Mouse (Mus musculus): ENCODE data around the gene Vmn1r103. TPM values are rescaled to one million over a fixed set of nuclear protein-coding genes. Genes with fewer than 3 reads are reported as not detected.
"Not testable (repeated sequence)": the region's sequence is repeated elsewhere in the genome, so short reads cannot be mapped to it uniquely, and the experiment has no call there.

Gene Vmn1r103
- not detected in 2 replicates for polyA plus RNA-seq (2012)

DNA sequence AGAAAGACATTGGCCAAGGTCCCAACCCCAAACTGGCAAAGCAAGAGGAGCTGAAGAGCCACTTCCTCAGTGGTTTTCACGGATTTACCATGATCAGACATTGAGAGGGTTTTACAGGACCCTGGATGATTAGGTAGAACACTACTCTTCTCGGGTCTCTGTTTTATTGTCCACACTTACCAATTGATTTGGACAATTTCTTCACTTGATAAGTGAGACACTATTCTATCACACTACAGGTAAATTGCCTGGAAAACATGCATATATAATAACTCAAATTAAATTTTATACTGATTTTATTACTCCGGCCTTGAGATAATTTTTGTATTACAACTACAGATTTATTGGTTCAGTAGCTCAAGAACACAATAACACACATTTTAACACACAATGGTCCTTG lies at the start of gene Vmn1r103:
Gene Vmn1r103 (minus strand): TSS at position 101 of the 400 bp plus-strand sequence.
- not testable (repeated sequence) for H3K27me3 ChIP-seq (ENCODE audit: control insufficient read depth); H3K4me1 ChIP-seq (ENCODE audit: control insufficient read depth)

DNA sequence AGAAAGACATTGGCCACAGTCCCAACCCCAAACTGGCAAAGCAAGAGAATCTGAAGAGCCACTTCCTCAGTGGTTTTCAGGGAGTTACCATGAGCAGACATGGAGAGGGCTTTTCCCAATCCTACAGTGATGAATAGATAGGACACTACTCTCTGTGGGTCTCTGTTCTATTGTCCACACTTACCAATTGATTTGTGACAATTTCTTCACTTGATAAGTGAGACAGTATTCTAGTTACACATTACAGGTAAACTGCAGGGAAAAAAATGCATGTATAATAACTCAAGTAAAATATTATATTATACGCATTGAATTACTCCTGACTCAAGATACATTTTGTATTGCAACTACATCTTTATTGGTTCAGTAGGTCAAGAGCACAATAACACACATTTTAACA lies 35.3 kb upstream of the Vmn1r103 start, which contains the start of gene Gm5726:
Gene Gm5726 (minus strand): TSS at position 101 of the 400 bp plus-strand sequence.
- not testable (repeated sequence) for H3K36me3 ChIP-seq (ENCODE audit: control insufficient read depth); H3K4me3 ChIP-seq (replicated peaks); H3K27me3 ChIP-seq (ENCODE audit: control insufficient read depth); H3K9me3 ChIP-seq (ENCODE audit: control insufficient read depth, low read length); H3K4me1 ChIP-seq (ENCODE audit: control insufficient read depth)

More for the DNA sequence above, at the start of gene Vmn1r103:
- H3K36me3 ChIP-seq (ENCODE audit: control insufficient read depth); H3K9me3 ChIP-seq (ENCODE audit: control insufficient read depth, low read length); H3K4me3 ChIP-seq (replicated peaks): not testable (repeated sequence)

DNA sequence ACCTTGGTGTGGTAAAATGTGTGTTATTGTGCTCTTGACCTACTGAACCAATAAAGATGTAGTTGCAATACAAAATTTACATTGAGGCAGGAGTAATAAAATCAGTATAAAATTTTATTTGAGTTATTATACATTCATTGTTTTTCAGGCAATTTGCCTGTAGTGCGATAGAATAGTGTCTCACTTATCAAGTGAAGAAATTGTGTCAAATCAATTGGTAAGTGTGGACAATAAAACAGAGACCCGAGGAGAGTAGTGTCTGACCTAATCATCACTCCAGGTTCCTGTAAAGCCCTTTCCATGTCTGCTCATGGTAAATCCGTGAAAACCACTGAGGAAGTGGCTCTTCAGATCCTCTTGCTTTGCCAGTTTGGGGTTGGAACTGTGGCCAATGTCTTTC lies 23.2 kb upstream of the Vmn1r103 start, which contains the start of gene Vmn1r104:
Gene Vmn1r104 (plus strand): TSS at position 301 of the 400 bp plus-strand sequence.
- H3K36me3 ChIP-seq (ENCODE audit: control insufficient read depth); H3K27me3 ChIP-seq (ENCODE audit: control insufficient read depth); H3K9me3 ChIP-seq (ENCODE audit: control insufficient read depth, low read length); H3K4me3 ChIP-seq (replicated peaks); H3K4me1 ChIP-seq (ENCODE audit: control insufficient read depth): not testable (repeated sequence)

DNA sequence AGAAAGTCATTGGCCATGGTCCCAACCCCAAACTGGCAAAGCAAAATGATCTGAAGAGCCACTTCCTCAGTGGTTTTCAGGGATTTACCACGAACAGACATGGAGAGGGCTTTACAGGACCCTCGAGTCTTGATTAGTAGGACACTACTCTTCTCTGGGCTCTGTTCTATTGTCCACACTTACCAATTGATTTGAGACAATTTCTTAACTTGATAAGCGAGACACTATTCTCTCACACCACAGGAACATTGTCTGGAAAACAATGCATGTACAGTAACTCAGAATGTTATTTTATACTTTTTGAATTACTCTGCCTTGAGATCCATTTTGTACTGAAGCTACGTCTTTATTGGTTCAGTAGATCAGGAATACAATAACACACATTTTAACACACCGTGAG lies 35.5 kb downstream of the Vmn1r103 start, which contains the start of gene Gm10670:
Gene Gm10670 (minus strand): TSS at position 101 of the 400 bp plus-strand sequence.
- not testable (repeated sequence) for H3K4me3 ChIP-seq (replicated peaks); H3K36me3 ChIP-seq (ENCODE audit: control insufficient read depth); H3K27me3 ChIP-seq (ENCODE audit: control insufficient read depth); H3K4me1 ChIP-seq (ENCODE audit: control insufficient read depth); H3K9me3 ChIP-seq (ENCODE audit: control insufficient read depth, low read length)

Other genes with a start within 250 kb of the Vmn1r103 start
- gene Gm5890, start 247.7 kb downstream of the Vmn1r103 start, polyA plus RNA-seq (2012): 0.03 TPM in 1 of 2 replicates, not detected in the other
- not detected in 2 replicates for gene Gm4133, start 176.5 kb downstream of the Vmn1r103 start, polyA plus RNA-seq (2012)
- gene Gm5728, start 135.1 kb downstream of the Vmn1r103 start, polyA plus RNA-seq (2012): not detected in 2 replicates
- gene Vmn1r100, start 92.6 kb downstream of the Vmn1r103 start, polyA plus RNA-seq (2012): not detected in 2 replicates
- gene Vmn1r101, start 67.9 kb downstream of the Vmn1r103 start, polyA plus RNA-seq (2012): not detected in 2 replicates
- not detected in 2 replicates for gene Gm10670, start 35.6 kb downstream of the Vmn1r103 start, polyA plus RNA-seq (2012)
- not detected in 2 replicates for gene Vmn1r104, start 23.3 kb upstream of the Vmn1r103 start, polyA plus RNA-seq (2012)
- not detected in 2 replicates for gene Gm5726, start 35.2 kb upstream of the Vmn1r103 start, polyA plus RNA-seq (2012)
- not detected in 2 replicates for gene Gm4141, start 65.7 kb upstream of the Vmn1r103 start, polyA plus RNA-seq (2012)
- not detected in 2 replicates for gene Gm4513, start 88.5 kb upstream of the Vmn1r103 start, polyA plus RNA-seq (2012)
- gene Vmn1r107, start 158.4 kb upstream of the Vmn1r103 start, polyA plus RNA-seq (2012): not detected in 2 replicates
- not detected in 2 replicates for gene Vmn1r111, start 192.7 kb upstream of the Vmn1r103 start, polyA plus RNA-seq (2012)
- not detected in 2 replicates for gene Gm10668, start 220.1 kb upstream of the Vmn1r103 start, polyA plus RNA-seq (2012)